Mouse (Mus musculus): ENCODE data around the gene Pbx1. TPM values are rescaled to one million over a fixed set of nuclear protein-coding genes. Genes with fewer than 3 reads are reported as not detected.

Gene Pbx1
- total RNA-seq, 2 experiments from 2014 or later = 137 to 149 TPM

GRCm38 (mm10) chr1:168246968-168247724 lies 184.9 kb downstream of the Pbx1 start:
- no peak for DNase-seq (ENCODE audit: low spot score in 2 of 2)
- intact Hi-C loops (cut with DNase I) = no loop called here

GRCm38 (mm10) chr1:168245539-168245938 lies 186.5 kb downstream of the Pbx1 start:
- DNase-seq (ENCODE audit: low spot score in 2 of 2) = no peak
- intact Hi-C loops (cut with DNase I) = no loop called here

DNA sequence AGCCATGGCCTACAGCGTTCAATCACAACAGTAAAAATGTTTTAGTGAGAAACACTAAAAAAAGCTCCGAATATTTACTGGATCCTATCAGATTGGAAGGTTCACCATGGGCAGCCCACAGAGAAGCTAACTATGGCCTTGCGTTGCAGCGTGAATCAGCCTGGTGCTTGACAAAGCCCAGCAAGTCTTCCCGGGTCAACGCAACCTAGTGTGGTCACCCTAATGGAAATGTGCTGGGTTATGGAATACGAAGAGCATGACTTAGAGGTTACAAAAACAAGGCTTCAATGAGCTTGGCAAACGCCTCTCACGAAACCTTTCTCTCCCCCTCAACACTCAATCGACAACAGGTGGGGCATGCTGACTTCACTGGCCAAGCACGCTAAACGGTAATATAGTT lies 188.3 kb downstream of the Pbx1 start:
- no peak for DNase-seq (ENCODE audit: low spot score in 2 of 2)
- intact Hi-C loops (cut with DNase I) = no loop called here

GRCm38 (mm10) chr1:168243068-168243467 lies 189.0 kb downstream of the Pbx1 start:
- intact Hi-C loops (cut with DNase I) = no loop called here
- DNase-seq (ENCODE audit: low spot score in 2 of 2) = no peak

- intact Hi-C loops (cut with DNase I) = no loop called here
- DNase-seq (ENCODE audit: low spot score in 2 of 2) = no peak
Observed at GRCm38 (mm10) chr1:168241316-168241715, 190.8 kb downstream of the Pbx1 start.

GRCm38 (mm10) chr1:168240846-168241245 lies 191.2 kb downstream of the Pbx1 start:
- DNase-seq (ENCODE audit: low spot score in 2 of 2) = no peak
- intact Hi-C loops (cut with DNase I) = no loop called here

DNA sequence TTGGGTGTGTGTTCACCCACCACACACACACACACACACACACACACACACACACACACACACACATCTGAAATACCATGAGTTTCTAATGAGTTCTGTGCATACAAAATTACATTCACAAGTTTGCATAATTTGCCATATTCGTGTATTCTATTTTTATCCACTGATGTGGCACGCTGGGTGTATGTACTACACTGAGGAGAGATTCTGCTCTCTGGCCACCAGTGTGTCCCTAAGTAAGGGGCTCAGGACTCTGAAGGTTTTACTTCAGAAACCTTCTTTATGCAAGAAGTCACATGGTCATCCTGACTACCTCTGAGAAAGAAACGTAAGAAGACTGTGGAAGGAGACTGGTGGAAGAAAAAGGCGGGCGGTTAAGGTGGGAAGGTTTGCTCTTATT lies 191.7 kb downstream of the Pbx1 start:
- DNase-seq (ENCODE audit: low spot score in 2 of 2) = no peak
- intact Hi-C loops (cut with DNase I) = no loop called here

DNA sequence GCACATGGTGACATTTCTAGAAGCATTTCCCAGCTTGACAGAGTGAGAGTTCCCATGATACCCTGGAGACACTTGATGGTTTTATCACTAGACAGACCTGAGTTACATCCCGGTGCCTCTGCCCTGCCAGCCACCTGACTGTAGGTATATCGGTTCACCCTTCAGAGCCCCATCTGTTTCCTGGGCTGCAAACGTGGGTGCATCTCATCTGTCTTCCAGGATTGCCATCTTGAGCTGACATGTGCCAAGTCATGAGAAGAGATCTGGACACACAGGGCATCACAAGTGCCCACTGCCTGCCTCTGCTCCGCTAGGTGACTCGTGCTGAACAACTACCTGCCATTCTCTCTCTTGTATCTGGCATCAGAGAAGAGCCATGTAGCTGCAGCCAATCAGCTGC lies 196.0 kb downstream of the Pbx1 start:
- DNase-seq (ENCODE audit: low spot score in 2 of 2) = no peak
- intact Hi-C loops (cut with DNase I) = no loop called here

GRCm38 (mm10) chr1:168234355-168234754 lies 197.7 kb downstream of the Pbx1 start:
- intact Hi-C loops (cut with DNase I) = no loop called here
- DNase-seq (ENCODE audit: low spot score in 2 of 2) = no peak

GRCm38 (mm10) chr1:168233182-168233581 lies 198.9 kb downstream of the Pbx1 start:
- intact Hi-C loops (cut with DNase I) = no loop called here
- DNase-seq (ENCODE audit: low spot score in 2 of 2) = no peak

DNA sequence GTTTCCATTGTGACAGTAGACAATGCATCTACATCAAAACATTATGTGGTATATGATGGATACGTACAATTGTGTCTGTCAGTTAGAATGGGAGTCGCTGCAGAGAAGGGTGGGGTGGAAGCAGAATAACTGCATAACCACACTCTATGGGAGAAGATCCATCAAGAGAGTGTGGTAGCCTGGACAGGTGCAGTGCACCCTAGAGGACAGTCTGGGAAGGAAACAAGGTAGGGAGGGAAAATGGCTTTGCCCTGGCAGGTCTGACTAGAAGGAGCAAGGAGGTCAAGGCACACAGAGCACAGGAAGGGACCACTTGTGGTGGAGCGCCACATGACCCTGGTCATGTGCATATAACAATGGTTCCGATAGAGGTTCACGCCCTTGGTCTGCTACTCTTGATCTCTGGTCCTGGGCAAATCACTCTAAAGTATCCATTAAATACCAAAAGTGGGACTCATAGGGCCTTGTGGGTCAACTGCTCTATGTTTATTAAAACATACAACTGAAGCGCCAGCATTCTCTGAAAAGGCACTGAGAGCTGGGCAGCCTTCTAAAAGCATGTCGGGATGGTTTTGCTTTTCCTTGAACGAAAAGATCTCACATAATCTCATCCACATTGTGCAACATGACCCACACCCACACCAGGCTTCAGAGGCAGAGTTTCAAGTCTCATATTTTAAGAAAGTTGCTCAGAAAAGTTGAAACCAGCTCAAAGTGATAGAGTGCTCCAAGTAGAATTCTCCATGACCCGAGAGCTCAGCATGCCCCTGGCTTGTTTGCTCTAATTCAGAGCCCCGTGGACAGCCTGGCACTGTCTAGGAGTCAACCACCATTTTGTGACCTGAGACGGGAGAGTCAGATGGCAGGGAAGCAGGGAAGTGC lies 200.3 kb downstream of the Pbx1 start:
- DNase-seq (ENCODE audit: low spot score in 2 of 2) = no peak
- intact Hi-C loops (cut with DNase I) = no loop called here

DNA sequence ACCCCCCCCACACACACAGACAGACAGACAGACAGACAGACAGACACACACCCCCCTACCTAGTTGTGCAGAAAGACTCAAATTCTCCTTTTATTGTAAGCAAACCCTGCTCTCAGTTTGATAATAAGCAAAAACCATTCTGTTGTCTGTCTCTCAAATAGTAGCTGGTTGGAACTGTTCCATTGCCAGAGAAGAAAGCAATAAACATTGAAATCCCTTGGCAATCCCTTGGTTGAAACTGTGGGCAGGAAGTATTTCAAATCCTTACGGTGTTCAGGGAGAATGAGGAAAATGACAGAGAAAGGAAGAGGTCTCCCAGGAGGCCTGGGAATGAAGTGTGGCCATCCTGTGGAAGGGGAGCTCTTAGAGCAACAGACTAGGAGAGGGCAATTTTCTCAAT lies 201.2 kb downstream of the Pbx1 start:
- intact Hi-C loops (cut with DNase I) = no loop called here
- DNase-seq (ENCODE audit: low spot score in 2 of 2) = no peak

GRCm38 (mm10) chr1:168230134-168230533 lies 201.9 kb downstream of the Pbx1 start:
- intact Hi-C loops (cut with DNase I) = no loop called here
- DNase-seq (ENCODE audit: low spot score in 2 of 2) = no peak

GRCm38 (mm10) chr1:168228756-168229526 lies 203.1 kb downstream of the Pbx1 start:
- no peak for DNase-seq (ENCODE audit: low spot score in 2 of 2)

GRCm38 (mm10) chr1:168226150-168226549 lies 205.9 kb downstream of the Pbx1 start:
- intact Hi-C loops (cut with DNase I) = no loop called here
- DNase-seq (ENCODE audit: low spot score in 2 of 2) = no peak

More at GRCm38 (mm10) chr1:168228756-168229526, 203.1 kb downstream of the Pbx1 start:
- intact Hi-C loops (cut with DNase I) = no loop called here

GRCm38 (mm10) chr1:168225595-168226127 lies 206.4 kb downstream of the Pbx1 start:
- intact Hi-C loops (cut with DNase I) = no loop called here
- DNase-seq (ENCODE audit: low spot score in 2 of 2) = no peak

- DNase-seq (ENCODE audit: low spot score in 2 of 2) = no peak
- intact Hi-C loops (cut with DNase I) = no loop called here
Observed at GRCm38 (mm10) chr1:168224218-168224617, 207.9 kb downstream of the Pbx1 start.

- intact Hi-C loops (cut with DNase I) = no loop called here
Observed at GRCm38 (mm10) chr1:168222794-168223193, 209.3 kb downstream of the Pbx1 start.

GRCm38 (mm10) chr1:168221071-168221521 lies 211.0 kb downstream of the Pbx1 start:
- intact Hi-C loops (cut with DNase I) = no loop called here
- peak; percentile 68 to 71 for DNase-seq (ENCODE audit: low spot score in 2 of 2)

More at GRCm38 (mm10) chr1:168222794-168223193, 209.3 kb downstream of the Pbx1 start:
- DNase-seq (ENCODE audit: low spot score in 2 of 2) = no peak
